Mouse (Mus musculus): Measurements from ENCODE around the gene Ssh2.

The Ssh2 gene

GRCm38 (mm10) chr11:77491502-77492291 is 275.6 kb downstream of the Ssh2 start:
- DNase-seq (ENCODE audit: low spot score in 2 of 2): peak in 1 of 2 experiments; percentile 30

GRCm38 (mm10) chr11:77492311-77492871 is 276.3 kb downstream of the Ssh2 start:
- DNase-seq (ENCODE audit: low spot score in 2 of 2): no peak

DNA sequence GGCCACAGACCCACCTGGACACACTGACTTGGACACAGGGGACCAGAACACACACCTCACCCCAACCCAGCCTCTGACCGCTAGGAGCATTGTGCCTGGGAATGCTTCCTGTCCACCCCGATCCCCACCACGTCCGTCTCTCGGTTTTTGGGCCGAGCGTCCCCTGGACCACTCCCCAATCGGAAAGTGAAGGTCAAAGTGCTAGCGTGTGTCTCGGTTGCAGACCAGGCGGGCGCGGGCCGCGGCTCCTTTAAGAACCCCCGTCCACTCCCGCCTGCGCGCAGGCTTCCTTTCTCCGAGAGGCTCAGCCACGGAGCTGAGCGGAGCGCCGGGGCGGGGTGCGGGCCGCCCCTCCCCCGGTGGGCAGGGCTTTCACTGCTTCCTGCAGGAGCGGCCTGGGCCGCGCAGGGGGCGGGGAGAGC is 276.8 kb downstream of the Ssh2 start:
- peak; percentile 69 to 83 for DNase-seq (ENCODE audit: low spot score in 2 of 2)

DNA sequence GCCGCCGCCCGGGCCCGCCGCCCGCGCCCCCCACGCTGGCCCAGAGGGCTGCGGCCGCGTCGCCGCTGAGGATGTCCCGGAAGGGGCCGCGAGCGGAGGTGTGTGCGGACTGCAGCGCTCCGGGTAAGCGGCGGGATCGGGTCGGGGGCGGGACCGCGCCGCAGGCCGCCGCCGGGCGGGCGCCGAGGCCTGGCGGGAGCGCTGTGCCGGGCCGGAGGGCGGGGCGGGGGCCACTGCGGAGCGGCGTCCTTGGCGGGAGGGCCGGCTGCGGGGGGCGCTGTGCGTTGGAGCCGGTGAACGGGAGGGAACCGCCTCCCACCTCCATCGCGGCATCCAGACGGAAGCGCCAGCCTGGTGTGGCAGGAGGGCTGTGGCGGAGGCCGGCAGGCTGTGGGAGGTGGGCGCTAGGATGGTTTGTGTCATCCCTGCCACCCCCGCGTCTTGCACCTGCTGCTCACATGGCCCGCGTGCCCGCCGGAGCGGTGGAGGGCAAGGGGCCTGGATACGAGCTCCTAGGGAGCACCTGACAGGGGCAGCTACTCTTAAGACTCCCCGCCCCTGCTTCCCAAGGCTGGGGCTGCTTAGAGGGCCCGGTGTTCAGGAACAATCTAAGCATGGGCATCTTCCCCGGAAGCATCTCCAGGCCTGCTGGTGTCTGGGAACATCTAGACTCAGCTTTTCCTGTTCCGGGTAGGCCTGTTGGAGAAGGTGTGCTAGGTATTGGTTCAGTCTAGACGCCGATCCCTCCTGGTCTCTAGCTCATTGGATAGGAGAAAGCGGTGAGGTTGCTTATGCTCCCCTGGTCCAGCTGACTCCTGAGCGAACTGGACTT is 277.6 kb downstream of the Ssh2 start, which contains the start of gene Git1:
Git1 (plus strand) TSS at position 51 of the 832 bp plus-strand sequence.
- peak in 1 of 2 experiments; percentile 37 for DNase-seq (ENCODE audit: low spot score in 2 of 2)

DNA sequence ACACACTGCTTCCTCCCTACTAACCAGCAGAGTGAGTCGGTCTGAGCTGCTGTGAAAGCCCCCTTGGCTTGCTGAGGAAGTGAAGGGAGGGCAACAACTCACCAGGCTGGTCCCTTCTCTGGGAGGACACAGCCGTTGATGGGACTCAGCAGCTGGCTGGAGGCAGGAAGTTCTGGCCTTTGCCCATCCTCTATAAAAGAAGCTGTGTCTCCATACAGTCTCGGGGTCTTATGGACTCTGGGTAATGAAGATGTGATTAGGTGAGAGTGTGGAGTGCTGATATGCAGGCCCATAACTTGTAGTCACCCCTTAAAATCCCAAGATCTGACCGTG is 278.2 kb downstream of the Ssh2 start:
- DNase-seq (ENCODE audit: low spot score in 2 of 2): no peak

DNA sequence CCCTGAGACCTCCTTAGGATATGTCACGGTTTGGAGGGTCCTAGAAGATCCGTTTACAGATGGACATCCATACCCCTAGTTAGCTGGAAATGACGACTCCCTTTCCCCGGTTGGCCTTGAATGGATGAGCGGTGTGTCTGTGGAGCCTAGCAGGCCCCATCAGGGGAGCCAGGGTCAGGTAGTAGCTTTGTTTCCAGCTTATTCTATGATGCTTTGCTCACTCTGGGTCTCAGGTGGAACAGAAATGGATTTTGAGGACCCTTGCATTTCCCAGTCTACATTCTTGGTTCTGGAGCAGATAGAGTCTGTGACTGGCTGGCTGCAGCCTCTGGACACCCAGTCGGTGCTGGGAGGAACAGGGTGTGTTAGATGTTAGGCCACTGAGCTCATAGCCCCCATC is 278.7 kb downstream of the Ssh2 start:
- no peak for DNase-seq (ENCODE audit: low spot score in 2 of 2)

DNA sequence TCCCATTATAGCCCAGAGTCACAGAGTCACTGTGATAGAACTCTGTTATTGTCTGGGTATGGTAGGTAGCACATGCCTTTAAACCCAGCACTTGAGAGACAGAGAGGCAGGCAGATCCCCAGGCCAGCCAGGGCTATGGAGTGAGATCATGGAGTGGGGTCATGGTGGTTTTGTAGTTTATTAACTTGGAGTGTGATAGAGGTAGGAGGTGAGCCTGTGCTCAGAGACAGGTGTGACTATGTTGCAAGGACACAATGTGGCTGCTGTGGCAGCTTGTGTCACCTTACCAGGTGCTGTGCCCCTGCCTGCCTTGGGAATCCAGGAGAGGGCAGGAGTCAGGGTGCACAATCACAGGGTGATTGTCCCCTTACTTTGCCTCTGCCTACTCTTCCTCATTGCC is 279.4 kb downstream of the Ssh2 start:
- no peak for DNase-seq (ENCODE audit: low spot score in 2 of 2)

- peak in 1 of 2 experiments; percentile 55 for DNase-seq (ENCODE audit: low spot score in 2 of 2)
Measured at GRCm38 (mm10) chr11:77497341-77497756, 281.3 kb downstream of the Ssh2 start.

DNA sequence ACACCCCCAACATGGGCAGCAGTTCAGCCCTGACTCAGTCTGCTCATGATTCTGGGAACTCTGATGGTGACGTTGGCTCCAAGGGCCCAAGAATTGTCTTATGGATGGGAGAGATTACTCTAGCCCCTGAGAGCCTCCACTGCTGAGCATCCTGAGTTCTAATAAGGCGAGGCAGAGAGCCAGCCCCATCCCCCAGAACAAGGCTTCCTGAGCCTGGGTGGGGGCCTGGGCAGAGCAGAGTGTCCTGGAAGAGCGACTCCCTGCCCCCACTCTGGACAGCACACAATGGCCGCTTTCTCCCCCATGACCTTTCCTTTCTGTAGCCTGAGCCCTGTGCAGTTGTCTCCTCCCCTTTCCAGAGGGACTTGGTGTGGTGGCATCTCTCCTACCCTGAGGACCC is 281.8 kb downstream of the Ssh2 start:
- DNase-seq (ENCODE audit: low spot score in 2 of 2): no peak

DNA sequence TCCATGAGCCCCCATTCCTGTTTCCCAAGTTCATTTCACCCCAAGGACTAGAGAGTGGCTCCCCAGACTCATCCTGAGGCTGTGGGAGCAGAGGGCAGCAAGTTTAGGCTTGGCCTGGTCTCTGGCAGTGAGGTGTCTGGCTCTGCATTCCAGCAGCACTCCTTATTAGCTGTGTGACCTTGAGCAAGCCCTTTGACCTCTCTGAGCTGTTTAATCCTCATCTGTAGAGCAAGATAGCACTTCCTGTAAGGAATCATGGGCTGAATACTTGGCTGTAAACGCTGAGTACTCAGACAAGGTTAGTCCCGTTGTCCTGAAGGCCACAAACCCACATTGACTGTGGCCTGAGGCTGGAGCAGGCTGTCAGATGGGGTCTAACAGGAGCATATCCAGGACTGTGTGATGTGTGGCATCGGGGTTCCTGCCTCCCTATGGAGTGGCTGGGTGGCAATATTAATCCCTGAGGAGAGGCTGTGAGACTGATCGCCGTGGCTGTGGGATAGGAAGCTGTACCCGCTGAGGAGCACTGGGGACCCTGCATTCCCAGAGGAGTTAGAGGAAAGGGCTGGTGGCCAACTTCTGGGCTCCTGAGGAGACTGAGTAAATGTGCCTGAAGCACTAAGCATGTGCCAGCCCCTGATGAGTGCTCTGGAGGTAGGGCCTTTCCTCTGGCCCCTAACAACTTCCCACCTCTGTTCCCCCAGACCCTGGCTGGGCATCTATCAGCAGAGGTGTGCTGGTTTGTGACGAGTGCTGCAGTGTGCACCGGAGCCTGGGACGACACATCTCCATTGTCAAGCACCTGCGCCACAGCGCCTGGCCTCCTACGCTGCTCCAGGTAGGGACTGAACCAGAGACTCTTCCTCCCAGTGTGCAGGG is 282.4 kb downstream of the Ssh2 start:
- DNase-seq (ENCODE audit: low spot score in 2 of 2): no peak

- DNase-seq (ENCODE audit: low spot score in 2 of 2): no peak
Measured at GRCm38 (mm10) chr11:77499354-77499753, 283.3 kb downstream of the Ssh2 start.

DNA sequence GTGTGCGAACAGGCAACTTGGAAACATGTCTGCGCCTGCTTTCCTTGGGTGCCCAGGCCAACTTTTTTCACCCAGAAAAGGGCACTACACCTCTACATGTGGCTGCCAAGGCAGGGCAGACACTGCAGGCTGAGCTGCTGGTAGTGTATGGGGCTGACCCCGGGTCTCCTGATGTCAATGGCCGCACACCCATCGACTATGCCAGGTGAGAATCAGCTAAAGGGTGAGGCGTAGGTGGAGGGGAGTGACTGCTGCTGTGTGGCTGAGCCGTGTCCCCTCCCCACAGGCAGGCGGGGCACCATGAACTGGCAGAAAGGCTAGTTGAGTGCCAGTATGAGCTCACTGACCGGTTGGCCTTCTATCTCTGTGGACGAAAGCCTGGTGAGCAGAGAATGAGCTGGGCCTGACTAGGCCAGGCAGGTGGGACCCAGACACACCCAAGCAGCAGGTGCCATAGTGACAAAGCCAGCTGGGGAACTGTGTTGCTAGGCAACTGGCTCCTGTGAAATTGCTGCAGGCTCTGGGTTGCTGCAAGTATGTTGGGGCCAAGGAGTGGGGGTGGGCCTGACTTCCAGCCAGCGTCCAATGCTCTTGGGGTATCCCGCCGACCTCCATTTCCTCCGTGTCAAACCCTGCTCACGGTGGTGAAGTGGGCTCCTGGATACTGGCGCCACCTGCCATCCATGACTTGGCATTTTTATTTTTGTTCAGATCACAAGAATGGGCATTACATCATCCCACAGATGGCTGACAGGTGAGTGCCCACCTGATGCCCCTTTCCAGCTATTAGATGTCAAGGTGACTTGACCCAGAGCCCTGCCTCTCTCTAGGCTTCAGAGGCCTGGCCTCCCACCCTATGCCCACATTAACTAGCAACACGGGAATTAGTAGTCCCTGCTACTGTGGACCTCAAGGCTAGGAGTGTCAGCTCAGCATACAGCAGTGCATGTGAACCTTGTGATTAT is 284.6 kb downstream of the Ssh2 start:
- no peak for DNase-seq (ENCODE audit: low spot score in 2 of 2)

GRCm38 (mm10) chr11:77501392-77501791 is 285.3 kb downstream of the Ssh2 start:
- peak; percentile 60 to 74 for DNase-seq (ENCODE audit: low spot score in 2 of 2)

- DNase-seq (ENCODE audit: low spot score in 2 of 2): no peak
Measured at GRCm38 (mm10) chr11:77501971-77502370, 285.9 kb downstream of the Ssh2 start.

- DNase-seq (ENCODE audit: low spot score in 2 of 2): no peak
Measured at GRCm38 (mm10) chr11:77502481-77502880, 286.4 kb downstream of the Ssh2 start.

DNA sequence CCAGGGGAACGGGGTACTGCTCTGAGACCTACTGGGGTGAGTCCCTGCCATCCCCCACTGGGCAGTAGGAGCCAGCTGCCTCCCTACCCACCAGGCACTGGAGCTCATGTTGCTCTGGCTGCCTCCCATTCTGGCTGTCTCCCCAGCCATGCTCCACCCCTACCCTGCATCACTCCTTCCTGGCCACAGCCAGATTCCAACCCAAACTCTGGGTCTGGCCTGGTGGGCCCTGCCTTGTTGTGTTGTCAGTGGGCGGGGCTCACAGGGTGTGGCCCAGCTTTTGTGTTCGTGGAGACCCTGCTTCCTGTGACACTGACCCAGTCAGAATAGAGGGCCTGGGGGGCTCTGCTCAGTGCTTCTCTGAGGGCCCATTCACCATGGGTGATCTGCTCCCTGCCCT is 287.4 kb downstream of the Ssh2 start:
- DNase-seq (ENCODE audit: low spot score in 2 of 2): no peak

GRCm38 (mm10) chr11:77504377-77504776 is 288.3 kb downstream of the Ssh2 start:
- DNase-seq (ENCODE audit: low spot score in 2 of 2): no peak

DNA sequence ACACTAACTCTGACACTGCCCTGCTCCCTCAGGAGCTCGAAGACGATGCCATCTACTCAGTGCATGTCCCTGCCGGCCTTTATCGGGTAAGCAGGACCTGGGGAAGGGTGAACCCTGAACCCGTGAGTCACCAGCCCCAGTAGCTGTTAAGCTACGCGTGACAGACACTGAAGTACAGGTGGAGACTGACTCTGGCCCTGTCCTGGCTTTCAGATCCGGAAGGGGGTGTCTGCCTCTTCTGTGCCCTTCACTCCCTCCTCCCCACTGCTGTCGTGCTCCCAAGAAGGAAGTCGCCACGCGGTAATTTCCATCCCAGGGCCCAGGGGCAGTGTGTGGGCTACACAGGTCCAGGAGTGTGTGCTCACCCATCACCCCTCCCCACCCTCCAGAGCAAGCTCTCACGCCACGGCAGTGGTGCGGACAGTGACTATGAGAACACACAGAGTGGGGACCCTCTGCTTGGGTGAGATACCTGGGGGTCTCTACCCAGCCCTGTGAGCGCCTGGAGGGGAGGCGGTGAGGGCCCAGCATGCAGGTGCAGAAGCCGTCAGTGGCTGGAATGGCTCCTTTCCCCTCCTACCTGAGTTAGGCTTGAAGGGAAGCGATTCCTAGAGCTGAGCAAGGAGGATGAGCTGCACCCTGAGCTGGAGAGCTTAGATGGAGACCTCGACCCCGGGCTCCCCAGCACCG is 289.3 kb downstream of the Ssh2 start:
- DNase-seq (ENCODE audit: low spot score in 2 of 2): no peak

- DNase-seq (ENCODE audit: low spot score in 2 of 2): no peak
Measured at GRCm38 (mm10) chr11:77506273-77506672, 290.2 kb downstream of the Ssh2 start.

GRCm38 (mm10) chr11:77506941-77507340 is 290.9 kb downstream of the Ssh2 start:
- DNase-seq (ENCODE audit: low spot score in 2 of 2): no peak

All from natural killer cell, adult 2 months (primary cell).